Mouse (Mus musculus) thymus, postnatal 10 days (tissue): ENCODE results near the gene Il31ra.
A peak's percentile ranks its signal among the peaks of the same experiment; 100 is the strongest.
"Not testable (repeated sequence)": the region's sequence is repeated elsewhere in the genome, so short reads cannot be mapped to it uniquely, and the experiment has no call there.

Source experiments
- DNase-seq, 2 experiments: peaks; one replicate each; pipeline ENCODE4 v3.0.0; 2021; ENCODE audit warnings: low spot score in 2 of 2

Il31ra gene

GRCm38 (mm10) chr13:112594260-112594659 lies at the start of gene Il31ra:
Il31ra (minus strand) TSS chr13:112594360.
- not testable (repeated sequence) for DNase-seq

- no peak for DNase-seq
Measured at GRCm38 (mm10) chr13:112642897-112643296, 48.7 kb upstream of the Il31ra start.

GRCm38 (mm10) chr13:112639111-112639510 lies 45.0 kb upstream of the Il31ra start:
- no peak for DNase-seq

GRCm38 (mm10) chr13:112636498-112636897 lies 42.3 kb upstream of the Il31ra start:
- DNase-seq, result no peak

- no peak for DNase-seq
Measured at GRCm38 (mm10) chr13:112635174-112635837, 41.1 kb upstream of the Il31ra start.

- no peak for DNase-seq
Measured at GRCm38 (mm10) chr13:112625566-112625965, 31.4 kb upstream of the Il31ra start.

GRCm38 (mm10) chr13:112624622-112625021 lies 30.5 kb upstream of the Il31ra start:
- DNase-seq, result no peak

GRCm38 (mm10) chr13:112623656-112624055 lies 29.5 kb upstream of the Il31ra start:
- DNase-seq, result no peak

- no peak for DNase-seq
Measured at GRCm38 (mm10) chr13:112621592-112621991, 27.4 kb upstream of the Il31ra start.

- DNase-seq, result no peak
Measured at GRCm38 (mm10) chr13:112608606-112609005, 14.4 kb upstream of the Il31ra start.

GRCm38 (mm10) chr13:112604411-112604810 lies 10.3 kb upstream of the Il31ra start:
- no peak for DNase-seq

- DNase-seq, result no peak
Measured at GRCm38 (mm10) chr13:112603839-112604238, 9.7 kb upstream of the Il31ra start.

- no peak for DNase-seq
Measured at GRCm38 (mm10) chr13:112602607-112603006, 8.4 kb upstream of the Il31ra start.

- no peak for DNase-seq
Measured at GRCm38 (mm10) chr13:112590254-112590653, 3.9 kb downstream of the Il31ra start.

GRCm38 (mm10) chr13:112589625-112590024 lies 4.5 kb downstream of the Il31ra start:
- no peak for DNase-seq

- no peak for DNase-seq
Measured at GRCm38 (mm10) chr13:112584556-112585237, 9.5 kb downstream of the Il31ra start.

GRCm38 (mm10) chr13:112582291-112582690 lies 11.9 kb downstream of the Il31ra start:
- no peak for DNase-seq

- no peak for DNase-seq
Measured at GRCm38 (mm10) chr13:112581796-112582195, 12.4 kb downstream of the Il31ra start.

- DNase-seq, result no peak
Measured at GRCm38 (mm10) chr13:112580590-112581320, 13.4 kb downstream of the Il31ra start.

GRCm38 (mm10) chr13:112578041-112578440 lies 16.1 kb downstream of the Il31ra start:
- DNase-seq, result peak; percentile 100

- no peak for DNase-seq
Measured at GRCm38 (mm10) chr13:112573800-112574199, 20.4 kb downstream of the Il31ra start.

- no peak for DNase-seq
Measured at GRCm38 (mm10) chr13:112570768-112571167, 23.4 kb downstream of the Il31ra start.

- no peak for DNase-seq
Measured at GRCm38 (mm10) chr13:112569606-112570005, 24.6 kb downstream of the Il31ra start.
